Mouse (Mus musculus) midbrain, embryonic 12.5 days (tissue): ENCODE data around the gene Gm10318. TPM values are rescaled to one million over a fixed set of nuclear protein-coding genes. Genes with fewer than 3 reads are reported as not detected.
A peak's percentile ranks its signal among the peaks of the same experiment; 100 is the strongest.

Experiments
- ATAC-seq: fragments of 200-750 bp; cut with Nextera tagmentation; 2 replicates; pipeline ENCODE4 v1.8.0; 2017; ENCODE audit warnings: low read depth, moderate TSS enrichment, moderate library complexity; ENCODE audit not compliant: low FRiP score
- H3K27ac ChIP-seq: fragments of 300-500 bp; sonication (generic); replicated peaks from 2 replicates; pipeline ENCODE4 v1.5.1; 2016; ENCODE audit warnings: mild to moderate bottlenecking
- H3K27me3 ChIP-seq: fragments of 300-500 bp; sonication (generic); 2 replicates; pipeline ENCODE4 v1.6.1; 2016; ENCODE audit warnings: mild to moderate bottlenecking
- H3K36me3 ChIP-seq: fragments of 300-500 bp; sonication (generic); 2 replicates; pipeline ENCODE4 v1.6.1; 2016
- H3K4me1 ChIP-seq: fragments of 300-500 bp; sonication (generic); 2 replicates; pipeline ENCODE4 v1.6.1; 2016
- H3K4me2 ChIP-seq: fragments of 300-500 bp; sonication (generic); replicated peaks from 2 replicates; pipeline ENCODE4 v1.6.1; 2016; ENCODE audit warnings: mild to moderate bottlenecking, moderate library complexity
- H3K4me3 ChIP-seq: fragments of 300-500 bp; sonication (generic); 2 replicates; pipeline ENCODE4 v1.5.1; 2016; ENCODE audit warnings: mild to moderate bottlenecking
- H3K9ac ChIP-seq: fragments of 300-500 bp; sonication (generic); replicated peaks from 2 replicates; pipeline ENCODE4 v1.6.1; 2016; ENCODE audit warnings: mild to moderate bottlenecking, moderate library complexity
- H3K9me3 ChIP-seq: fragments of 300-500 bp; sonication (generic); 2 replicates; pipeline ENCODE4 v1.6.1; 2016; ENCODE audit warnings: mild to moderate bottlenecking
- WGBS: fragments of 180-500 bp; shearing (Covaris S2); methylation state at CpG from one replicate; pipeline ENCODE4 v1.1.7; 2016; 5-methylcytosine and 5-hydroxymethylcytosine counted together
- polyA plus RNA-seq: library from polyadenylated mRNA; unstranded; fragments of >200 nt; fragmentation: Nextera tagmentation; extraction: Ambion mirVana; gene quantifications from 2 replicates; pipeline ENCODE4 v1.2.1, GENCODE M21; 2016

Gene Gm10318
- polyA plus RNA-seq, 1 experiment from 2014 or later, result not detected

DNA sequence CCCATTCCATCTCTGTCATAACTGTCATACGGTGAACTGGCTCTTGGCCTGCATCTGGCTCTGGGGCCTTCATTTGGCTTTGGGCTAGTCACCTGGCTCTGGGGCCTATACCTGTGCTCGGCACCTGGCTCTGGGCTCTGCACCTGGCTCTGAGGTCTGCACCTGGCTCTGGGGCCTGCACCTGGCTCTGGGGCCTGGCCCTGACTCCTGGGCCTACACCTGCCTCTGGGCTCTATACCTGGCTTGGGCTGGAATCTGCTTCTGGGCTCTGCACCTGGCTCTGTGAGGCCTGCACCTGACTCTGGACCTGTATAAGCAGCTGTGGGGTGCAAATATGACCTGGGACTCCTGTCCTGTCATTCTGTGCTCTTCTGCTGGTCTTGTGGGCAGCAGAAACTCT, 5.1 kb upstream of the Gm10318 start:
- Histone ChIP-seq H3K9ac (no peak overlapping the region), H3K4me3 (no peak overlapping the region), H3K9me3 (peaks cover 6% of the 10 kb centered on the region; the same call in 1 of the 2 replicates), H3K36me3 (no peaks in the 10 kb centered on the region), H3K4me1 (no peaks in the 10 kb centered on the region), H3K4me2 (no peak overlapping the region), H3K27ac (no peak overlapping the region), H3K27me3 (no peaks in the 10 kb centered on the region)
- 84% methylated on average over 2 of the region's 2 CpGs for WGBS
- no peak for ATAC-seq

DNA sequence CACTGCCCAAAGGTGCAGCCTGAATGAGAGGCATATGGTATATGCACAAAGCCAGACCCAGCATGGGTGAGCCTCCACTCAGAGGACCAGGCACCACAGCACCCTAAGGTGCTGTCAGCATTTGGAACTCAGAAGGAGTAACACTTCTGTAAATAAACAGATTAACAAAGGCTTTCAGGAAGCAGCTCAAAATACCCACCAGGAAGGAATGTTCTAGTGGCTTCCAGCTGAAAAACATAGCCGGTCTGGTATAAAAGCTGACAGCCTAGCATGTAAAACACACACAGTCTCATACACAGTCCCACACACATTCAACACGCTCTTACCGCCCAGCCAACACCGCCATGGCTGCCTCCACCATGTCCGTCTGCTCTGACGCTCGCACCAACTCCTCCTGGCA, 9.0 kb downstream of the Gm10318 start, which contains the start of gene Gm3285:
TSS of gene Gm3285 (plus strand) at position 301 of the 400 bp plus-strand sequence.
- Histone ChIP-seq H3K9ac (no peak within 1 kb of the TSS), H3K27ac (no peak within 1 kb of the TSS), H3K4me3 (no peak within 1 kb of the TSS), H3K4me1 (peaks cover 6% of the 10 kb centered on the region; the same call in 1 of the 2 replicates), H3K9me3 (no peaks in the 10 kb centered on the region), H3K36me3 (no peaks in the 10 kb centered on the region), H3K4me2 (no peak within 1 kb of the TSS), H3K27me3 (no peaks in the 10 kb centered on the region)
- WGBS, result 56% methylated on average over 7 of the region's 7 CpGs
- ATAC-seq, result no peak

DNA sequence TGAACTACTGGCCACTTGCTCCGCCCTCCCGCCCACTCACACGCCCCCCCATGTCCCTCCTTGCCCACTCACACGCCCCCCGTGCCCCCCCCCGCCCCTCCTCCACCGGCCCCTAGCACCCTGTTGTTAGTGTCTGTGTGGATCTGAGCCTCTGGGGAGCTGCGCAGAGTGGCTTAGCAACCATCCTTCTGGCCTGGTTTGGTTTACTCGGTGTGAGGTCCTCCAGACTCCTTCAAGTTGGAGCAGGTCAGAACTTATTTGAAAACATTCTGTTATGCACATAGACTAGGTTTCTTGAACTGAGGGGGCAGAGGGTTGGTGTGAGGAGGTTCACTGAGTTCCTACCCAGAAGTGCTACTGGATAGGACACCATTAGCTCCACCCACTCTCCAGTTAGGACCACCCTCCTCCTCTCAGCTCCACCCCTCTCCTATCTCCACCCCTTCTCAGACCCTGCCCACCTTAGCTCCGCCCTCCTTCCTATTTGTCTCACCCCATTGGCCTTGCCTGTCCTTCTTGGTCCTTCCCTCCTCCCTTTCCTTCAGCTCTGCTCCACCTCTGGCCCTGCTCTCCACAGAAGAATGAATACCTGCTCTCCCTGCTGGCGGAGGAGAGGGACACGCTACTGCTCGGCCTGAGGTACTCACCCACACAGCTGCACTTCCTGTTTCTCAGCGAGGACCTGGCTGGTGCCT, 11.6 kb downstream of the Gm10318 start:
- WGBS, result 34% methylated on average over 14 of the region's 14 CpGs
- peaks cover 6% of the 10 kb centered on the region; the same call in 1 of the 2 replicates for H3K4me1 ChIP-seq
- H3K9me3 ChIP-seq, result no peaks in the 10 kb centered on the region
- H3K4me2 ChIP-seq, result peak overlapping the region; percentile 33
- H3K36me3 ChIP-seq, result no peaks in the 10 kb centered on the region
- no peak overlapping the region for H3K27ac ChIP-seq
- peak overlapping the region; percentile 15; the same call in 1 of the 2 replicates for H3K9ac ChIP-seq
- ATAC-seq, result peak; percentile 66; the same call in 1 of the 2 replicates
- peak overlapping the region; percentile 19 for H3K4me3 ChIP-seq
- H3K27me3 ChIP-seq, result no peaks in the 10 kb centered on the region

DNA sequence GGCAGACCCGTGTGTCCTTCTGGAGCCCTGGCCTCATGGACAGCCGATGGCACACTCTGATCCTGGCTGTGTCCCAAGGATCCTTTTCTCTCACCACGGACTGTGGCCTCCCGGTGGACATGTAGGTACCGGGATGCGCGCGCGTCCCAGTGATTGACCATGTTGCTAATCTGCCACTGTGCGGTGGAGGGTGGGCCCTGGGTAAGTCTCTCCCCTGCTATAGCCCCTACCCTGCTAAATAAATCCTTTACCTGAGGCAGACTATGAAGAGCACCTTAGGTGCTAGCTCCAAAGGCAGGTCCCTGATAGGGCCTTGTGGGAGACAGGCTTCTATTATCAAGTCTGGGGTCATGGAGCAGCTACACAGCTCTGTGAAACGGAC, 12.1 kb downstream of the Gm10318 start:
- Histone ChIP-seq H3K4me3 (peak overlapping the region; percentile 19), H3K4me2 (peak overlapping the region; percentile 33), H3K4me1 (peaks cover 6% of the 10 kb centered on the region; the same call in 1 of the 2 replicates), H3K27me3 (no peaks in the 10 kb centered on the region), H3K9ac (peak overlapping the region; percentile 15; the same call in 1 of the 2 replicates), H3K27ac (no peak overlapping the region), H3K9me3 (no peaks in the 10 kb centered on the region), H3K36me3 (no peaks in the 10 kb centered on the region)
- 40% methylated on average over 11 of the region's 11 CpGs for WGBS
- ATAC-seq, result no peak

GRCm38 (mm10) chr10:77867546-77867945, 14.9 kb downstream of the Gm10318 start:
- no peak overlapping the region for H3K9ac ChIP-seq
- no peaks in the 10 kb centered on the region for H3K9me3 ChIP-seq
- H3K27me3 ChIP-seq, result no peaks in the 10 kb centered on the region
- no peak overlapping the region for H3K27ac ChIP-seq
- H3K4me3 ChIP-seq, result no peak overlapping the region
- no peak for ATAC-seq
- 25% methylated on average over 1 of the region's 1 CpGs for WGBS
- no peaks in the 10 kb centered on the region for H3K36me3 ChIP-seq
- H3K4me1 ChIP-seq, result peaks cover 6% of the 10 kb centered on the region; the same call in 1 of the 2 replicates
- H3K4me2 ChIP-seq, result no peak overlapping the region

DNA sequence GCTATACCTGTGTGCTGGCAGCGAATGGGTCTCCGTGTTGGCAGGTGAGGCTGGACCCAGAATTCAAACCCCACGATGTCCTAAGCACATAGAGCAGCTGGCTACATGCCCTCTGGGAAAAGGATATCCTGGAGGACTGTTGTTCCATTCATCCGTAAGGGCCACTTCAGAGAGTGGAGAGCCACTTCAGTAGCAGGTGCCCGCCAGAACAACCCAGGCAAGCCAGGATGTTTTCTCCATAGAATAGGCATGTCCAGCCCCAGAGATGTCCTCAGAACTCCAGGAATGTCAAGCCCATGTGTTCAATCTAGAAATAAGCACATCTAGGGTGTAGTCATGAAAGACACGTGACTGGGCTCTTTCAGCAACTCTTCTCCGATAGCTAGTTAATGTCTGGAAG, 17.0 kb downstream of the Gm10318 start:
- Histone ChIP-seq H3K9ac (no peak overlapping the region), H3K4me1 (peaks cover 3% of the 10 kb centered on the region; the same call in 1 of the 2 replicates), H3K27ac (no peak overlapping the region), H3K9me3 (no peaks in the 10 kb centered on the region), H3K36me3 (no peaks in the 10 kb centered on the region), H3K27me3 (no peaks in the 10 kb centered on the region), H3K4me2 (no peak overlapping the region), H3K4me3 (no peak overlapping the region)
- no peak for ATAC-seq
- 81% methylated on average over 7 of the region's 7 CpGs for WGBS

- Histone ChIP-seq H3K4me2 (no peak overlapping the region), H3K4me1 (no peaks in the 10 kb centered on the region), H3K9me3 (no peaks in the 10 kb centered on the region), H3K36me3 (no peaks in the 10 kb centered on the region), H3K27me3 (no peaks in the 10 kb centered on the region; the same call in 1 of the 2 replicates), H3K9ac (no peak overlapping the region), H3K4me3 (no peak overlapping the region), H3K27ac (no peak overlapping the region)
- no peak for ATAC-seq
- 61% methylated on average over 6 of the region's 6 CpGs for WGBS
Observed at GRCm38 (mm10) chr10:77878985-77879384, 26.3 kb downstream of the Gm10318 start.

GRCm38 (mm10) chr10:77880305-77880704, 27.6 kb downstream of the Gm10318 start:
- Histone ChIP-seq H3K27ac (no peak overlapping the region), H3K36me3 (no peaks in the 10 kb centered on the region), H3K4me1 (no peaks in the 10 kb centered on the region), H3K4me3 (no peak overlapping the region), H3K9ac (no peak overlapping the region), H3K9me3 (no peaks in the 10 kb centered on the region), H3K4me2 (no peak overlapping the region), H3K27me3 (no peaks in the 10 kb centered on the region; the same call in 1 of the 2 replicates)
- 86% methylated on average over 3 of the region's 3 CpGs for WGBS
- no peak for ATAC-seq

DNA sequence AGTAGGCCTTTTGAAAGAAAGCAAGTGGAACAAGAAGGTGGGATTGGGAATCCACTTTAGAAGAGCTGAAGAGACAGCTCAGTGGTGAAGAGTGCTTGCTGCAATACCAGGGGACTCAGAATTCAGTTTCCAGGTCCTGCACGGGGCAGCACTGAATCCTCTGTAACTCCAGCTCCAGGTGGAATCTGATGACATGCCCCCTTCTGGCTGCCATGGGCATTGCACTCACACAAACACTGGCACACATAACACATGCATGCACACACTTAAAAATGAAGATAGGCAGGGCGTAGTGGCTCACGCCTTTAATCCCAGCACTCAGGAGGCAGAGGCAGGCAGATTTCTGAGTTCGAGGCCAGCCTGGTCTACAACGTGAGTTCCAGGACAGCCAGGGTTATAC, 29.9 kb downstream of the Gm10318 start:
- Histone ChIP-seq H3K4me3 (no peak overlapping the region), H3K9ac (no peak overlapping the region), H3K9me3 (no peaks in the 10 kb centered on the region), H3K4me1 (no peaks in the 10 kb centered on the region), H3K27ac (no peak overlapping the region), H3K4me2 (no peak overlapping the region), H3K27me3 (no peaks in the 10 kb centered on the region; the same call in 1 of the 2 replicates), H3K36me3 (no peaks in the 10 kb centered on the region)
- ATAC-seq, result no peak
- 85% methylated on average over 5 of the region's 5 CpGs for WGBS

DNA sequence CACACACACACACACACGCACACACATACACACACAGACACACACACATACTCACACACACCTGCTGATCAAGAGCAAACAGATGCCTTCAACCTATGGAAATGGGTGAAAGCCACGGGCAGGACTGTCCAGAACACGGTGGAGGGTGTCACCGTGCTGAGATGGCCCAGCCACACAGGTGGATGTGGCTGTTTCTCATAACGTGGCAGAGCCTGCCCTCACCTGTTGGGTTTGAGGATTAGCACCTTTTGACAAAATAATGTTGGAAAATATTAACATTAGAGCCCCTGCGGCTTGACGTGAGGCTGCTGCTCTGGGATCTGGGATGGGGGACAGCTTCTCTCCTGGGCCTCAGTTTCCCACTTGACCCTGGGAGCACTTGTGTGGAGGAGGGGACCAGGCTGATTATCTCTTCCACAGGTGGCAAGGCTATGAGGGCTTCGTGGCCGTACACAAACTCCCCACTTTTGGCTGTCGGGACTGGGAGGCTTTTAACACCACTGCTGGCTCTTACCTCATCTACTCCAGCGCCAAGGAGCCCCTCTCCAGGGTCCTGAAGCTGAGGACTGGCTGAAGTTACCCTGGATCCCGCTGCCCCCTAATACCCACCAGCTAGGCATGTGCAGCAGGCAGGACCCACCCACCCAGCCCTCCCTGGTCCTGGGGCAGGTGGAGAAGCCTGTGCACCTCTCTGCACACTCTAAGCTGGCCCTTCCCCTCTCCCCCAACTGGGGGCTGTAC, 33.5 kb downstream of the Gm10318 start:
- Histone ChIP-seq H3K4me1 (no peaks in the 10 kb centered on the region), H3K4me2 (no peak overlapping the region), H3K27ac (no peak overlapping the region), H3K9me3 (peaks cover 7% of the 10 kb centered on the region; the same call in 1 of the 2 replicates), H3K27me3 (no peaks in the 10 kb centered on the region), H3K4me3 (no peak overlapping the region), H3K36me3 (no peaks in the 10 kb centered on the region), H3K9ac (no peak overlapping the region)
- WGBS, result 55% methylated on average over 12 of the region's 12 CpGs
- no peak for ATAC-seq

DNA sequence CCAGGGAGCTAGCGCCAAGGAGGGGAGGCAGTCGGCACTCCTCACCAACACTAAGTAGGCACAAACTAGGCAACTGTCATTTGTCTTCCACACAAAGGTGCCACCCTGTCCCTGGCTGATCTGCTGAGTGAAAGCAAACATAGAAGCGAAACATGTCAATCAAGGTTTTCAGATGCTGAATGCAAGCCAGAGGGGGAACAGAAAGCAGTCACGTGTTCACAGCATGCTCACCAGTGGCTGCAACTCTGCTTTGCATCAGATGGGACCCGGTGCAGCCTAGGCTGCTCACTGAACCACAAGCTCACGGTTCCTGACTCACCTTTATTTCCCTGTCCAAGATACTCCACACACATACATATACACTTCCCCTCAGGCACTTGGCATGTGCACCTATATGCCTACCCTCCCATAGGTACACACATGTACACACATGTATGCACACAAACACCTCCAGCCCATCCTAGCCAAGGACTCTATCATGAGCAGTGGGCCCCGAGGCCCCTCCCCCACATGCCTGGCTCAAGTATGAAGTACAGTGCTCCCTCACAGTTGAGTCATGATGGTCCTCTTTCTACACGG, 38.4 kb downstream of the Gm10318 start:
- Histone ChIP-seq H3K36me3 (no peaks in the 10 kb centered on the region), H3K27ac (no peak overlapping the region), H3K9me3 (peaks cover 7% of the 10 kb centered on the region; the same call in 1 of the 2 replicates), H3K4me1 (0 out of 2 replicates have a peak, but pooled peaks cover under 1% of the 10 kb centered on the region), H3K27me3 (no peaks in the 10 kb centered on the region), H3K4me3 (no peak overlapping the region), H3K9ac (no peak overlapping the region), H3K4me2 (no peak overlapping the region)
- no peak for ATAC-seq
- 87% methylated on average over 8 of the region's 8 CpGs for WGBS

DNA sequence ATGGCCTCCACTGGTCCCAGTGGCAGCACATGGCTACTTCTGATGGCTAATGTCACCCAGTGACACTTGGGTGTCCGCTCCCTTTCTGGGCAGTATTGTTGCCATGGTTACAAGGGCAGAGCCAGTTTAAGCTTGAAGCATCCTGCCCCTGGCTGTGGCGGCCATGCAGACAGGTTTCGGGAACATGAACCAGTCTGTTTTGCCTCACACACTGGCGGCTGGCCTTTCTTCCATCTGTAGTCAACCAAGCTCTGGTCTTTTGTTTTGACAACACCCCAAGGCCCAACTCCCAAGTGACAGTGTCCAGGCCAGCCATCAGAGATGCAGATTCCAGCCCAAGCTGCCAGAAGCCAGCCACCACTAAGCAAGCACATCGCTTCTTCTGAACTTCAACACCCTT, 42.9 kb downstream of the Gm10318 start:
- no peak overlapping the region for H3K4me2 ChIP-seq
- no peaks in the 10 kb centered on the region for H3K9me3 ChIP-seq
- no peak overlapping the region for H3K4me3 ChIP-seq
- WGBS, result 59% methylated on average over 5 of the region's 5 CpGs
- H3K4me1 ChIP-seq, result peaks cover 3% of the 10 kb centered on the region; the same call in 1 of the 2 replicates
- H3K27ac ChIP-seq, result no peak overlapping the region
- no peak for ATAC-seq
- H3K27me3 ChIP-seq, result 0 out of 2 replicates have a peak, but pooled peaks cover 3% of the 10 kb centered on the region
- H3K9ac ChIP-seq, result no peak overlapping the region
- no peaks in the 10 kb centered on the region for H3K36me3 ChIP-seq
